ENCODE assay signal across 19 mouse cellular contexts in genomic region chr1:118407586-118408250, GRCm38 (mm10).
"Had no signal": no experiment of that assay in that cellular context is flagged by ENCODE, and none has a peak within 500 bp of the region (broad histone marks: within the 10 kb centered on the region; RNA-seq: fewer than 3 reads in every experiment).

No protein-coding gene starts in this region.

- H3K4me3 ChIP-seq: megakaryocyte, embryonic 14.5 days; midbrain, embryonic 10.5 days; midbrain, embryonic 15.5 days; neural tube, embryonic 13.5 days had no signal

- H3K36me3 ChIP-seq: midbrain, embryonic 15.5 days had no signal

- H3K4me1 ChIP-seq: midbrain, embryonic 10.5 days; midbrain, embryonic 15.5 days had no signal

- H3K9ac ChIP-seq: liver, embryonic 14.5 days; liver, postnatal 0 days; lung, embryonic 14.5 days; midbrain, embryonic 15.5 days; neural tube, embryonic 13.5 days had no signal

- H3K27me3 ChIP-seq: megakaryocyte, embryonic 14.5 days; midbrain, embryonic 15.5 days; neural tube, embryonic 13.5 days had no signal

- H3K9me3 ChIP-seq: megakaryocyte, embryonic 14.5 days; midbrain, embryonic 10.5 days; midbrain, embryonic 15.5 days; neural tube, embryonic 13.5 days had no signal

- H3K4me2 ChIP-seq: liver, embryonic 11.5 days; lung, embryonic 14.5 days; midbrain, embryonic 15.5 days; neural tube, embryonic 13.5 days had no signal

- H3K27ac ChIP-seq: liver, embryonic 14.5 days; macrophage; midbrain, embryonic 10.5 days; midbrain, embryonic 15.5 days; neural tube, embryonic 13.5 days; stomach, postnatal 0 days had no signal

- DNase-seq: kidney, adult 18-20 months; kidney, adult 9 months; kidney, postnatal 14 days; kidney, postnatal 4 days; liver, postnatal 0 days; lung, embryonic 14.5 days; retina, postnatal 1 day; right cerebral cortex, postnatal 25 days; thymus, postnatal 25 days had no signal

- ATAC-seq: intestine, embryonic 16.5 days; liver, postnatal 0 days; lung, postnatal 0 days; midbrain, embryonic 15.5 days had no signal
